Mouse (Mus musculus) MEL (cell line): ENCODE results near the gene Add2. TPM values are rescaled to one million over a fixed set of nuclear protein-coding genes. Genes with fewer than 3 reads are reported as not detected.

Experiments
- DNase-seq: peaks from one replicate; pipeline ENCODE4 v3.0.0; 2011; ENCODE audit warnings: low read depth, low spot score
- H3K27ac ChIP-seq: 2 replicates; pipeline ENCODE4 v1.5.1; 2012; ENCODE audit warnings: low read depth, mild to moderate bottlenecking, control low read depth, low read length, moderate library complexity; ENCODE audit not compliant: control insufficient read depth
- H3K27me3 ChIP-seq, 2 experiments: fragments of 150-350 bp in 1 of 2; sonication (generic) in 1 of 2; 2 replicates each; pipeline ENCODE4 v1.6.1; 2012; ENCODE audit warnings: low read length in 2 of 2, mild to moderate bottlenecking in 2 of 2, improper control_type of control experiment in 1 of 2, moderate library complexity in 1 of 2; ENCODE audit not compliant: insufficient read depth in 2 of 2, control insufficient read depth in 1 of 2
- H3K36me3 ChIP-seq, 2 experiments: 2 replicates each; pipeline ENCODE4 v1.6.1; 2012 to 2014; ENCODE audit warnings: low read length in 2 of 2, improper control_type of control experiment in 1 of 2, inconsistent platforms in 1 of 2, mild to moderate bottlenecking in 1 of 2; ENCODE audit not compliant: insufficient read depth in 2 of 2, control insufficient read depth in 1 of 2
- H3K4me1 ChIP-seq, 2 experiments: fragments of 150-350 bp in 1 of 2; sonication (generic) in 1 of 2; 2 replicates each; pipeline ENCODE4 v1.6.1; 2012; ENCODE audit warnings: low read length in 2 of 2, improper control_type of control experiment in 1 of 2, mild to moderate bottlenecking in 1 of 2; ENCODE audit not compliant: insufficient read depth in 2 of 2, control insufficient read depth in 1 of 2
- H3K4me3 ChIP-seq, 2 experiments: fragments of 150-350 bp in 1 of 2; sonication (generic) in 1 of 2; 2 replicates each; pipeline ENCODE4 v1.5.1; 2012; ENCODE audit warnings: low read depth in 2 of 2, low read length in 2 of 2, mild to moderate bottlenecking in 2 of 2, moderate library complexity in 2 of 2, control low read depth in 1 of 2, improper control_type of control experiment in 1 of 2; ENCODE audit not compliant: control insufficient read depth in 1 of 2, insufficient read depth in 1 of 2
- H3K79me2 ChIP-seq: 2 replicates; pipeline ENCODE4 v1.6.1; 2012; ENCODE audit warnings: mild to moderate bottlenecking, low read length, moderate library complexity; ENCODE audit not compliant: control insufficient read depth, poor library complexity, insufficient read depth
- H3K9ac ChIP-seq: 2 replicates; pipeline ENCODE4 v1.6.1; 2012; ENCODE audit warnings: low read depth, mild to moderate bottlenecking, control low read depth, low read length, moderate library complexity; ENCODE audit not compliant: control insufficient read depth, poor library complexity, severe bottlenecking
- H3K9me3 ChIP-seq: fragments of 150-350 bp; sonication (generic); replicated peaks from 2 replicates; pipeline ENCODE4 v1.6.1; 2012; ENCODE audit warnings: mild to moderate bottlenecking, low read length, improper control_type of control experiment, moderate library complexity; ENCODE audit not compliant: insufficient read depth
- BHLHE40 ChIP-seq: IDR thresholded peaks from 2 replicates; pipeline ENCODE4 v1.6.1; 2012; ENCODE audit warnings: low read depth, mild to moderate bottlenecking, inconsistent platforms, low read length, improper control_type of control experiment, borderline replicate concordance
- CHD1 ChIP-seq: IDR thresholded peaks from 2 replicates; pipeline ENCODE4 v1.6.1; 2012; ENCODE audit warnings: low read depth, mild to moderate bottlenecking, inconsistent platforms, low read length, improper control_type of control experiment
- CHD2 ChIP-seq: IDR thresholded peaks from 2 replicates; pipeline ENCODE4 v1.6.1; 2011; ENCODE audit warnings: low read length, improper control_type of control experiment
- E2F4 ChIP-seq: IDR thresholded peaks from 2 replicates; pipeline ENCODE4 v1.6.1; 2011; ENCODE audit warnings: low read depth, low read length, improper control_type of control experiment, borderline replicate concordance
- ELF1 ChIP-seq: IDR thresholded peaks from 2 replicates; pipeline ENCODE4 v1.6.1; 2014; ENCODE audit warnings: low read depth, mild to moderate bottlenecking, inconsistent platforms, low read length, improper control_type of control experiment, moderate library complexity
- EP300 ChIP-seq, 2 experiments: IDR thresholded peaks; 2 replicates each; pipeline ENCODE4 v1.6.1; 2011; ENCODE audit warnings: improper control_type of control experiment in 2 of 2, low read length in 2 of 2, low read depth in 1 of 2, mild to moderate bottlenecking in 1 of 2
- ETS1 ChIP-seq: IDR thresholded peaks from 2 replicates; pipeline ENCODE4 v1.6.1; 2012; ENCODE audit warnings: low read depth, mild to moderate bottlenecking, inconsistent platforms, low read length, improper control_type of control experiment, moderate library complexity
- GATA1 ChIP-seq: IDR thresholded peaks from 2 replicates; pipeline ENCODE4 v1.6.1; 2011; ENCODE audit warnings: low read depth, low read length, improper control_type of control experiment
- JUND ChIP-seq: IDR thresholded peaks from 2 replicates; pipeline ENCODE4 v1.6.1; 2011; ENCODE audit warnings: low read depth, mild to moderate bottlenecking, improper control_type of control experiment, low read length
- MAX ChIP-seq: IDR thresholded peaks from 2 replicates; pipeline ENCODE4 v1.6.1; 2011; ENCODE audit warnings: low read length, improper control_type of control experiment
- NELFE ChIP-seq: IDR thresholded peaks from 2 replicates; pipeline ENCODE4 v1.6.1; 2011; ENCODE audit warnings: low read depth, low read length, improper control_type of control experiment
- POLR2AphosphoS2 ChIP-seq: IDR thresholded peaks from 2 replicates; pipeline ENCODE4 v1.6.1; 2011; ENCODE audit warnings: low read length, improper control_type of control experiment
- POLR2AphosphoS5 ChIP-seq: IDR thresholded peaks from 2 replicates; pipeline ENCODE4 v1.6.1; 2012; ENCODE audit warnings: low read depth, borderline replicate concordance, mild to moderate bottlenecking, inconsistent platforms, low read length, moderate library complexity, mixed read lengths
- RAD21 ChIP-seq: IDR thresholded peaks from 2 replicates; pipeline ENCODE4 v1.6.1; 2011; ENCODE audit warnings: mild to moderate bottlenecking, low read depth, low read length, improper control_type of control experiment
- RCOR1 ChIP-seq: IDR thresholded peaks from 2 replicates; pipeline ENCODE4 v1.6.1; 2012; ENCODE audit warnings: low read depth, mild to moderate bottlenecking, inconsistent platforms, low read length, improper control_type of control experiment
- TAL1 ChIP-seq: IDR thresholded peaks from 2 replicates; pipeline ENCODE4 v1.6.1; 2012; ENCODE audit warnings: mild to moderate bottlenecking, inconsistent platforms, low read length, moderate library complexity, mixed read lengths
- TBP ChIP-seq: IDR thresholded peaks from 2 replicates; pipeline ENCODE4 v1.8.0; 2011; ENCODE audit warnings: low read depth, low read length, improper control_type of control experiment
- TCF12 ChIP-seq: IDR thresholded peaks from 2 replicates; pipeline ENCODE4 v1.6.1; 2014; ENCODE audit warnings: low read depth, mild to moderate bottlenecking, inconsistent platforms, low read length, improper control_type of control experiment, moderate library complexity
- ZMIZ1 ChIP-seq: IDR thresholded peaks from 2 replicates; pipeline ENCODE4 v1.6.1; 2012; ENCODE audit warnings: low read depth, mild to moderate bottlenecking, inconsistent platforms, low read length, improper control_type of control experiment, moderate library complexity
- polyA plus RNA-seq, 2 experiments: library from polyadenylated mRNA; stranded (reverse) in 1 of 2; unstranded in 1 of 2; fragments of >175 nt in 1 of 2; fragments of >200 nt in 1 of 2; gene quantifications; 2 replicates each; pipeline versions ENCODE4 v1.2.1 to v1.2.4; 2012; ENCODE audit warnings: low replicate concordance in 2 of 2, low read depth in 1 of 2; ENCODE audit not compliant: insufficient read length in 2 of 2, insufficient read depth in 1 of 2, missing spikeins in 1 of 2
- total RNA-seq: library from RNA; depleted of rRNA; stranded (reverse); fragments of 300-350 nt; gene quantifications from 2 replicates; pipeline ENCODE4 v1.2.3, GENCODE M21; 2012

The Add2 gene
- total and polyA plus RNA-seq, 3 experiments = 85.0 to 191 (median 129) TPM

- H3K27ac ChIP-seq = no peak overlapping the region
- H3K4me3 ChIP-seq = no peak overlapping the region
- H3K9ac ChIP-seq = no peak overlapping the region
- H3K27me3 ChIP-seq = no peaks in the 10 kb centered on the region
- no peaks in the 10 kb centered on the region for H3K9me3 ChIP-seq
- TF ChIP-seq GATA1 (peak; percentile 83), ELF1 (no peak), TAL1 (peak; percentile 50), RCOR1 (peak; percentile 85), EP300 (IDR thresholded peaks at IDR 0.05; ENCODE audit: low read depth in 1 of 2, low read length in 2 of 2) (peak in 1 of 2 experiments; percentile 71; a peak in 3 of 4 replicates), ETS1 (0 out of 2 replicates have a peak, but pooled peaks have one; percentile 18), JUND (no peak), TCF12 (peak; percentile 89)
- no peaks in the 10 kb centered on the region for H3K79me2 ChIP-seq
- DNase-seq = peak; percentile 56
- peaks cover 9 to 31% of the 10 kb centered on the region in 2 experiments for H3K36me3 ChIP-seq
- H3K4me1 ChIP-seq = peaks cover 0 to 8% of the 10 kb centered on the region in 2 experiments; a peak in 3 of 4 replicates
Observed at GRCm38 (mm10) chr6:86103614-86104013, 75.1 kb downstream of the Add2 start.

- H3K9me3 ChIP-seq = no peaks in the 10 kb centered on the region
- DNase-seq = no peak
- H3K27me3 ChIP-seq = no peaks in the 10 kb centered on the region
- peaks cover 0 to 8% of the 10 kb centered on the region in 2 experiments; a peak in 3 of 4 replicates for H3K4me1 ChIP-seq
- no peak overlapping the region for H3K4me3 ChIP-seq
- TF ChIP-seq MAX (no peak), POLR2AphosphoS2 (no peak), CHD2 (no peak), E2F4 (no peak), ELF1 (no peak), CHD1 (no peak), RAD21 (no peak), TAL1 (no peak), JUND (no peak), BHLHE40 (no peak), TBP (no peak), POLR2AphosphoS5 (no peak), ZMIZ1 (no peak), NELFE (no peak)
- no peak overlapping the region for H3K27ac ChIP-seq
- H3K79me2 ChIP-seq = no peaks in the 10 kb centered on the region
- no peak overlapping the region for H3K9ac ChIP-seq
- peaks cover 9 to 29% of the 10 kb centered on the region in 2 experiments for H3K36me3 ChIP-seq
Observed at GRCm38 (mm10) chr6:86104719-86105118, 76.2 kb downstream of the Add2 start.
